ENCODE assay signal across 26 mouse cellular contexts in the genomic region with DNA sequence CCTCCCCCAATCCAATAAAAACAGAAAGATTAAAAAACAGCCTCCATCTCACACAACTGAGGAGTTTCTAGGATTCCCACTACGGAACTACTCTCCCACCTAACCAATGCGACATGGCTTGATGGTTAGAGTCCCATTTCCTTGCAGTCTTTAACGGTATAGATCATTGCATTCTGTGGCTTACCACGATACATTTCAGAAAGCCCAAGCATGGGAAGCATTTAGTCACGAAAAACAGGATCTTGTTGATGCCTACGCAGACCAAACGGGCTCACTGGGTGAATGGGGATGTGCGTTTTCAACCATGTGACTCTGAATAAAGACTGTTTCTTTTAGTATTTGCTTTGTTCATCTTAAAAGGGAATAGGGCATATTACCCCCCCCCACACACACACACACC.
DNase-seq lines count a peak whose midpoint lies in the region; ATAC-seq and TF ChIP-seq lines count a peak whose summit lies in the region.
"Had no signal": no experiment of that assay in that cellular context is flagged by ENCODE, and none has a peak within 500 bp of the region (broad histone marks: within the 10 kb centered on the region; RNA-seq: fewer than 3 reads in every experiment).

No protein-coding gene starts in this region.

- TF ChIP-seq RAD21 in MEL (IDR thresholded peaks at IDR 0.05; ENCODE audit: low read depth, low read length), result no peak

- WGBS in kidney, embryonic 15.5 days, result 86% methylated on average over 8 of the region's 8 CpGs
- WGBS in embryonic facial prominence, embryonic 15.5 days, result 46% methylated on average over 8 of the region's 8 CpGs
- 83% methylated on average over 8 of the region's 8 CpGs for WGBS in intestine, postnatal 0 days

- H3K27me3 ChIP-seq in kidney, embryonic 15.5 days, result no peaks in the 10 kb centered on the region
- H3K27me3 ChIP-seq in C2C12 (ENCODE audit: control insufficient read depth, insufficient read depth, insufficient read length), result no peaks in the 10 kb centered on the region
- no peaks in the 10 kb centered on the region; a peak in 1 of 4 replicates for H3K27me3 ChIP-seq in MEL (ENCODE audit: control insufficient read depth in 1 of 2, insufficient read depth in 2 of 2, low read length in 2 of 2)
- H3K27me3 ChIP-seq in embryonic facial prominence, embryonic 15.5 days, result no peaks in the 10 kb centered on the region
- H3K27me3 ChIP-seq in intestine, postnatal 0 days (replicated peaks; ENCODE audit: control insufficient read depth, insufficient read depth, low read length), result no peaks in the 10 kb centered on the region
- H3K27me3 ChIP-seq: hindbrain, embryonic 15.5 days; limb, embryonic 13.5 days; midbrain, embryonic 12.5 days; stomach, embryonic 15.5 days had no signal

- H3K79me3 ChIP-seq in C2C12 (ENCODE audit: low read depth), result no peaks in the 10 kb centered on the region

- TF ChIP-seq EP300 in MEL (IDR thresholded peaks at IDR 0.05; ENCODE audit: low read depth in 1 of 2, low read length in 2 of 2), result no peak

- H3K9ac ChIP-seq in kidney, embryonic 15.5 days, result no peak overlapping the region
- no peak overlapping the region for H3K9ac ChIP-seq in MEL (ENCODE audit: control insufficient read depth, low read depth, low read length, poor library complexity, severe bottlenecking)
- H3K9ac ChIP-seq in embryonic facial prominence, embryonic 15.5 days, result no peak overlapping the region
- H3K9ac ChIP-seq in intestine, postnatal 0 days (ENCODE audit: low read depth, low read length), result no peak overlapping the region
- H3K9ac ChIP-seq: hindbrain, embryonic 15.5 days; limb, embryonic 13.5 days; liver, embryonic 12.5 days; liver, postnatal 0 days; midbrain, embryonic 12.5 days; stomach, embryonic 15.5 days had no signal

- no peaks in the 10 kb centered on the region for H3K36me3 ChIP-seq in kidney, embryonic 15.5 days
- H3K36me3 ChIP-seq in C2C12 (ENCODE audit: control insufficient read depth, insufficient read depth), result no peaks in the 10 kb centered on the region
- H3K36me3 ChIP-seq in MEL (ENCODE audit: control insufficient read depth in 1 of 2, insufficient read depth in 2 of 2, low read length in 2 of 2), result peaks cover 0 to 3% of the 10 kb centered on the region in 2 experiments; a peak in 2 of 4 replicates
- no peaks in the 10 kb centered on the region for H3K36me3 ChIP-seq in embryonic facial prominence, embryonic 15.5 days
- H3K36me3 ChIP-seq in intestine, postnatal 0 days (ENCODE audit: control insufficient read depth, insufficient read depth), result no peaks in the 10 kb centered on the region
- H3K36me3 ChIP-seq: hindbrain, embryonic 10.5 days; hindbrain, embryonic 15.5 days; limb, embryonic 13.5 days; liver, embryonic 12.5 days; midbrain, embryonic 12.5 days; stomach, embryonic 15.5 days had no signal

- peaks cover 44% of the 10 kb centered on the region for H3K4me1 ChIP-seq in kidney, embryonic 15.5 days
- H3K4me1 ChIP-seq in MEL (ENCODE audit: control insufficient read depth in 1 of 2, insufficient read depth in 2 of 2, low read length in 2 of 2), result peaks cover 6 to 19% of the 10 kb centered on the region in 2 experiments
- peaks cover 11% of the 10 kb centered on the region; the same call in 1 of the 2 replicates for H3K4me1 ChIP-seq in embryonic facial prominence, embryonic 15.5 days
- no peaks in the 10 kb centered on the region for H3K4me1 ChIP-seq in intestine, postnatal 0 days (replicated peaks; ENCODE audit: control insufficient read depth, insufficient read depth, low read length)
- H3K4me1 ChIP-seq: midbrain, embryonic 12.5 days; stomach, embryonic 15.5 days had no signal

- no peak for DNase-seq in kidney, postnatal 25 days
- peak; percentile 24 for DNase-seq in MEL (ENCODE audit: low read depth, low spot score)
- DNase-seq in right cerebral cortex, postnatal 25 days, result no peak
- no peak for DNase-seq in adrenal gland, postnatal 10 days
- DNase-seq: adrenal gland, adult 8-10 months; cerebellum, adult 9-11 months; gastrocnemius, adult 2 months; gastrocnemius, postnatal 36 days; heart, postnatal 14 days; liver, postnatal 0 days; lung, postnatal 36 days; right cerebral cortex, postnatal 14 days had no signal

- H3K27ac ChIP-seq in kidney, embryonic 15.5 days, result peak overlapping the region; percentile 87
- H3K27ac ChIP-seq in MEL (ENCODE audit: control insufficient read depth, low read depth, low read length), result no peak overlapping the region
- 0 out of 2 replicates have a peak overlapping the region, but pooled peaks have one; percentile 17 for H3K27ac ChIP-seq in embryonic facial prominence, embryonic 15.5 days (replicated peaks)
- no peak overlapping the region for H3K27ac ChIP-seq in intestine, postnatal 0 days (ENCODE audit: low read depth, low read length)
- H3K27ac ChIP-seq: gastrocnemius, adult 2 months; hindbrain, embryonic 10.5 days; hindbrain, embryonic 15.5 days; limb, embryonic 13.5 days; liver, embryonic 12.5 days; midbrain, embryonic 12.5 days; stomach, embryonic 15.5 days had no signal

- H3K4me2 ChIP-seq in kidney, embryonic 15.5 days, result no peak overlapping the region
- H3K4me2 ChIP-seq in embryonic facial prominence, embryonic 15.5 days (replicated peaks), result 0 out of 2 replicates have a peak overlapping the region, but pooled peaks have one; percentile 39
- H3K4me2 ChIP-seq in intestine, postnatal 0 days (replicated peaks; ENCODE audit: low read depth), result no peak overlapping the region
- H3K4me2 ChIP-seq: hindbrain, embryonic 15.5 days; limb, embryonic 13.5 days; liver, embryonic 12.5 days; midbrain, embryonic 12.5 days had no signal

- no peak for TF ChIP-seq POLR2A in MEL (IDR thresholded peaks at IDR 0.05; ENCODE audit: control insufficient read depth in 1 of 2, insufficient read depth in 1 of 2, low read depth in 1 of 2, low read length in 2 of 2, poor library complexity in 1 of 2)

- H3K4me3 ChIP-seq in kidney, embryonic 15.5 days (replicated peaks), result no peak overlapping the region
- no peak overlapping the region for H3K4me3 ChIP-seq in C2C12 (ENCODE audit: insufficient read depth, poor library complexity, severe bottlenecking)
- peak overlapping the region; percentile 23 to 43; a peak in 3 of 4 replicates for H3K4me3 ChIP-seq in MEL (ENCODE audit: control insufficient read depth in 1 of 2, insufficient read depth in 1 of 2, low read depth in 2 of 2, low read length in 2 of 2)
- no peak overlapping the region for H3K4me3 ChIP-seq in embryonic facial prominence, embryonic 15.5 days (replicated peaks)
- no peak overlapping the region for H3K4me3 ChIP-seq in intestine, postnatal 0 days (ENCODE audit: low read depth, low read length)
- H3K4me3 ChIP-seq: gastrocnemius, adult 2 months; hindbrain, embryonic 10.5 days; hindbrain, embryonic 15.5 days; limb, embryonic 13.5 days; liver, embryonic 12.5 days; megakaryocyte, embryonic 14.5 days; midbrain, embryonic 12.5 days; stomach, embryonic 15.5 days had no signal

- no peaks in the 10 kb centered on the region for H3K9me3 ChIP-seq in kidney, embryonic 15.5 days (replicated peaks)
- no peaks in the 10 kb centered on the region for H3K9me3 ChIP-seq in MEL (replicated peaks; ENCODE audit: insufficient read depth, low read length)
- H3K9me3 ChIP-seq in embryonic facial prominence, embryonic 15.5 days (replicated peaks), result no peaks in the 10 kb centered on the region
- H3K9me3 ChIP-seq in intestine, postnatal 0 days (ENCODE audit: control insufficient read depth), result no peaks in the 10 kb centered on the region
- H3K9me3 ChIP-seq: hindbrain, embryonic 10.5 days; hindbrain, embryonic 15.5 days; limb, embryonic 13.5 days; liver, embryonic 12.5 days; megakaryocyte, embryonic 14.5 days; midbrain, embryonic 12.5 days; stomach, embryonic 15.5 days had no signal

- ATAC-seq in kidney, embryonic 15.5 days (replicated peaks; ENCODE audit: low FRiP score), result no peak
- ATAC-seq in embryonic facial prominence, embryonic 15.5 days (ENCODE audit: insufficient number of reproducible peaks, low FRiP score, low TSS enrichment, low read depth), result no peak
- no peak for ATAC-seq in intestine, postnatal 0 days
- ATAC-seq: activated CD4-positive, CD25-positive, alpha-beta regulatory T cell, adult 4 months; forebrain, embryonic 14.5 days; inflammation-experienced regulatory T-cells, adult 6 months; liver, embryonic 12.5 days; liver, postnatal 0 days had no signal

- H3ac ChIP-seq in C2C12 (ENCODE audit: control insufficient read depth, insufficient read length, low read depth), result no peak overlapping the region

- H3K79me2 ChIP-seq in C2C12 (ENCODE audit: control insufficient read depth, insufficient read depth), result no peaks in the 10 kb centered on the region
- no peaks in the 10 kb centered on the region for H3K79me2 ChIP-seq in MEL (ENCODE audit: control insufficient read depth, insufficient read depth, low read length, poor library complexity)

- TF ChIP-seq CTCF in C2C12 (IDR thresholded peaks at IDR 0.05; ENCODE audit: control insufficient read depth, insufficient read depth, insufficient read length), result no peak
- TF ChIP-seq CTCF in MEL (IDR thresholded peaks at IDR 0.05 in 2 of 3, conservative IDR thresholded peaks at IDR 0.05 in 1 of 3; ENCODE audit: control insufficient read depth in 1 of 3, insufficient read depth in 1 of 3, low read depth in 2 of 3, low read length in 3 of 3, poor library complexity in 1 of 3, severe bottlenecking in 1 of 3), result no peak
- no peak for TF ChIP-seq CTCF in intestine, postnatal 0 days (IDR thresholded peaks at IDR 0.05; ENCODE audit: low read depth)

TF ChIP-seq in C2C12, 6 proteins besides CTCF, POLR2A, EP300 and RAD21:
- TF ChIP-seq USF1 (IDR thresholded peaks at IDR 0.05; ENCODE audit: low read depth) (peak; percentile 48), FOSL1 (IDR thresholded peaks at IDR 0.05; ENCODE audit: insufficient read depth, low read length, poor library complexity, severe bottlenecking) (no peak)

TF ChIP-seq in MEL, 35 proteins besides CTCF, POLR2A, EP300 and RAD21 (continues in another document):
- TF ChIP-seq ZMIZ1 (IDR thresholded peaks at IDR 0.05; ENCODE audit: low read depth, low read length) (no peak), CHD2 (IDR thresholded peaks at IDR 0.05; ENCODE audit: low read length) (no peak), ELF1 (IDR thresholded peaks at IDR 0.05; ENCODE audit: low read depth, low read length) (no peak), SIN3A (IDR thresholded peaks at IDR 0.05; ENCODE audit: low read length) (no peak), RCOR1 (IDR thresholded peaks at IDR 0.05; ENCODE audit: low read depth, low read length) (no peak), ZNF384 (IDR thresholded peaks at IDR 0.05; ENCODE audit: low read depth, low read length) (no peak), MAZ (IDR thresholded peaks at IDR 0.05; ENCODE audit: low read depth, low read length) (no peak), POLR2AphosphoS2 (IDR thresholded peaks at IDR 0.05; ENCODE audit: low read length) (no peak), CHD1 (IDR thresholded peaks at IDR 0.05; ENCODE audit: low read depth, low read length) (no peak), USF1 (IDR thresholded peaks at IDR 0.05; ENCODE audit: low read depth, low read length) (no peak), ZKSCAN1 (IDR thresholded peaks at IDR 0.05; ENCODE audit: low read depth, low read length) (no peak), E2F4 (IDR thresholded peaks at IDR 0.05; ENCODE audit: borderline replicate concordance, low read depth, low read length) (no peak), TAL1 (IDR thresholded peaks at IDR 0.05; ENCODE audit: low read length) (no peak), HCFC1 (IDR thresholded peaks at IDR 0.05; ENCODE audit: low read depth, low read length) (no peak)

Comparison
In these comparisons a context has a peak if more than half of its experiments do, and no peak if none do; other contexts are left out.
1. H3K27ac ChIP-seq: peak in kidney, embryonic 15.5 days (single experiment) and embryonic facial prominence, embryonic 15.5 days (single experiment); none in MEL (single experiment) and intestine, postnatal 0 days (single experiment).
2. H3K4me3 ChIP-seq: peak in MEL (2 of 2); none in kidney, embryonic 15.5 days (single experiment), C2C12 (single experiment), embryonic facial prominence, embryonic 15.5 days (single experiment) and intestine, postnatal 0 days (single experiment).